9 mouse cellular contexts compared by ENCODE assay signal in genomic region chr2:90624339-90624738, GRCm38 (mm10). TPM values are rescaled to one million over a fixed set of nuclear protein-coding genes. Genes with fewer than 3 reads are reported as not detected.
DNase-seq lines count a peak whose midpoint lies in the region; ATAC-seq lines count a peak whose summit lies in the region.
"Had no signal": no experiment of that assay in that cellular context is flagged by ENCODE, and none has a peak within 500 bp of the region (broad histone marks: within the 10 kb centered on the region; RNA-seq: fewer than 3 reads in every experiment).

No protein-coding gene starts in this region.

- 26% methylated on average over 4 of the region's 4 CpGs for WGBS in forebrain, embryonic 13.5 days
- 50% methylated on average over 4 of the region's 4 CpGs for WGBS in forebrain, embryonic 11.5 days
- WGBS in liver, embryonic 11.5 days, result 39% methylated on average over 4 of the region's 4 CpGs

- peak; percentile 70 for ATAC-seq in forebrain, embryonic 13.5 days
- no peak for ATAC-seq in forebrain, embryonic 11.5 days (replicated peaks; ENCODE audit: low FRiP score)
- no peak for ATAC-seq in liver, embryonic 11.5 days (replicated peaks; ENCODE audit: low FRiP score)

- no peak overlapping the region for H3K4me3 ChIP-seq in forebrain, embryonic 13.5 days
- H3K4me3 ChIP-seq in forebrain, embryonic 11.5 days (ENCODE audit: low read depth, low read length), result no peak overlapping the region
- H3K4me3 ChIP-seq in liver, embryonic 11.5 days (ENCODE audit: low read depth, low read length), result no peak overlapping the region
- H3K4me3 ChIP-seq: limb, embryonic 12.5 days had no signal

- H3K9me3 ChIP-seq in forebrain, embryonic 13.5 days (replicated peaks), result no peaks in the 10 kb centered on the region
- H3K9me3 ChIP-seq in forebrain, embryonic 11.5 days (ENCODE audit: control insufficient read depth, low read length), result no peaks in the 10 kb centered on the region
- H3K9me3 ChIP-seq in liver, embryonic 11.5 days (ENCODE audit: control insufficient read depth, low read length), result no peaks in the 10 kb centered on the region
- H3K9me3 ChIP-seq: limb, embryonic 12.5 days had no signal

- H3K36me3 ChIP-seq in forebrain, embryonic 13.5 days (ENCODE audit: poor library complexity, severe bottlenecking), result no peaks in the 10 kb centered on the region
- no peaks in the 10 kb centered on the region for H3K36me3 ChIP-seq in forebrain, embryonic 11.5 days (ENCODE audit: control insufficient read depth, insufficient read depth, low read length)
- H3K36me3 ChIP-seq in liver, embryonic 11.5 days (ENCODE audit: control insufficient read depth, insufficient read depth, low read length), result no peaks in the 10 kb centered on the region
- H3K36me3 ChIP-seq: limb, embryonic 12.5 days had no signal

- DNase-seq in forebrain, embryonic 11.5 days (ENCODE audit: low spot score), result no peak
- peak; percentile 53 for DNase-seq in 3T3-L1 (ENCODE audit: low read depth, low spot score)
- peak; percentile 59 to 63 for DNase-seq in cerebellum, postnatal 14 days
- DNase-seq in kidney, postnatal 25 days, result peak; percentile 83 to 89
- DNase-seq in natural killer cell, adult 2 months (ENCODE audit: low spot score in 2 of 2), result no peak
- no peak for DNase-seq in liver, embryonic 11.5 days (ENCODE audit: low spot score)
- no peak for DNase-seq in thymus, adult 18-20 months

- H3K27ac ChIP-seq in forebrain, embryonic 13.5 days, result no peak overlapping the region
- no peak overlapping the region for H3K27ac ChIP-seq in forebrain, embryonic 11.5 days (ENCODE audit: low read depth, low read length)
- no peak overlapping the region for H3K27ac ChIP-seq in liver, embryonic 11.5 days (ENCODE audit: low read depth, low read length)
- H3K27ac ChIP-seq: limb, embryonic 12.5 days had no signal

- no peaks in the 10 kb centered on the region for H3K27me3 ChIP-seq in forebrain, embryonic 13.5 days
- H3K27me3 ChIP-seq in forebrain, embryonic 11.5 days (ENCODE audit: control insufficient read depth, insufficient read depth, low read length), result no peaks in the 10 kb centered on the region
- H3K27me3 ChIP-seq in liver, embryonic 11.5 days (replicated peaks; ENCODE audit: control insufficient read depth, insufficient read depth, low read length), result no peaks in the 10 kb centered on the region; the same call in 1 of the 2 replicates

- H3K4me2 ChIP-seq in forebrain, embryonic 13.5 days, result no peak overlapping the region
- H3K4me2 ChIP-seq in forebrain, embryonic 11.5 days (ENCODE audit: low read depth, low read length, severe bottlenecking), result no peak overlapping the region
- no peak overlapping the region for H3K4me2 ChIP-seq in liver, embryonic 11.5 days
- H3K4me2 ChIP-seq: limb, embryonic 12.5 days had no signal

- H3K9ac ChIP-seq in forebrain, embryonic 13.5 days, result no peak overlapping the region
- no peak overlapping the region for H3K9ac ChIP-seq in forebrain, embryonic 11.5 days (ENCODE audit: low read length)
- H3K9ac ChIP-seq in liver, embryonic 11.5 days (ENCODE audit: low read depth, low read length), result no peak overlapping the region
- H3K9ac ChIP-seq: limb, embryonic 12.5 days had no signal

- 0 out of 2 replicates have a peak, but pooled peaks cover 4% of the 10 kb centered on the region for H3K4me1 ChIP-seq in forebrain, embryonic 13.5 days
- H3K4me1 ChIP-seq in forebrain, embryonic 11.5 days (replicated peaks; ENCODE audit: control insufficient read depth, insufficient read depth, low read length), result no peaks in the 10 kb centered on the region
- no peaks in the 10 kb centered on the region for H3K4me1 ChIP-seq in liver, embryonic 11.5 days (replicated peaks; ENCODE audit: control insufficient read depth, insufficient read depth, low read length)
- H3K4me1 ChIP-seq: limb, embryonic 12.5 days had no signal

RNA-seq across cellular contexts. Expression of gene Ptprj, which starts 43.9 kb away (rescaled TPM):
- polyA plus RNA-seq in forebrain, embryonic 13.5 days (2015; fragmentation: Nextera tagmentation; extraction: Ambion mirVana), result 2.1 and 2.2 TPM in 2 replicates
- 2.5 and 2.9 TPM in 2 replicates for polyA plus RNA-seq in forebrain, embryonic 11.5 days (2014; fragmentation: Nextera tagmentation; extraction: Ambion mirVana)
- polyA plus RNA-seq in liver, embryonic 11.5 days (2014; fragmentation: Nextera tagmentation; extraction: Ambion mirVana), result 5.1 TPM in 2 replicates

RNA-seq across cellular contexts. Expression of gene Nup160, which starts 52.7 kb away (rescaled TPM):
- 30.7 and 36.4 TPM in 2 replicates for polyA plus RNA-seq in forebrain, embryonic 13.5 days (2015; fragmentation: Nextera tagmentation; extraction: Ambion mirVana)
- polyA plus RNA-seq in forebrain, embryonic 11.5 days (2014; fragmentation: Nextera tagmentation; extraction: Ambion mirVana), result 57.6 and 64.1 TPM in 2 replicates
- polyA plus RNA-seq in liver, embryonic 11.5 days (2014; fragmentation: Nextera tagmentation; extraction: Ambion mirVana), result 83.8 and 88.0 TPM in 2 replicates

Comparison
In these comparisons a context has a peak if more than half of its experiments do, and no peak if none do; other contexts are left out.
1. DNase-seq: peak in 3T3-L1 (single experiment), cerebellum, postnatal 14 days (2 of 2) and kidney, postnatal 25 days (2 of 2); none in forebrain, embryonic 11.5 days (single experiment), natural killer cell, adult 2 months (0 of 2), liver, embryonic 11.5 days (single experiment) and thymus, adult 18-20 months (0 of 2).